Mouse (Mus musculus): ENCODE results near the gene Srsf7.

Srsf7 gene

DNA sequence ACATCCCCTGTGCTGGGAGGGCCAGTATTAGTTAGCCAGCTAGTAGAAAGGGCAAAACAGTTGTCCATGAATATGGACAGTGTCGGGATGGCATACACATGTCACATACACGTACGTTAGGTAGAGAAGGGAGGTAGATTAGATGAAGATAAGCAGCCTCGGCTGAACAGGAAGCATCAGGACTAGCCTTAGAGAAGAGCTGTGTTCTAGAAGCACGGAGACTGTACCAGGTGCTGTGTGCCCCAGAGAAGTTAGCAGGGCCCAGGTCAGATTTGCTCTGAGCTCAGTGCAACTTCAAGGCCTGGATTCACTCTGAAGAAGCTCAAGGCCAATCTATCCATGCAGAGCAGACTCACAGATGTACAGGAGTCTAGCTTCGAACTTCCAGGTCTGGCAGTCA is 49.6 kb downstream of the Srsf7 start:
- no peak for DNase-seq (ENCODE audit: extremely low spot score, low read depth, low spot score)

DNA sequence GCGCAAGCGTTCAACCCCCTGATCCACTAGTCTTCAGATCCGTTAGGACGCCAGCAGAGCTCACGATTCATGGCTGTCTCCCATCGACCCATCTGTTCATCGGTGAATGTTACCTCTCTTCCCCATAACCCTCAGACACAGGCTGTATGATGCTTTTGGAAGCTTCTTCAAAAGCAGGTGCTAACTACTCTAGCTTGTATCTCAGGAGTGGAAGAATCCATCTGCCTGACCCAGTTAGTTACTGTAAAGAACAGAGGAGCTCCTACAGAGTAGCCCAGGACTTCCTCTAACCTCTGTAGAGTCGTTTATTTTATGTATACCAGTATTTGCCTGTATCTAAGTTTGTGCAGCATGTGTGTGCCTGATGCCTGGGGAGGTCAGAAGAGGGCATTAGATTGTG is 50.2 kb downstream of the Srsf7 start:
- no peak for DNase-seq (ENCODE audit: extremely low spot score, low read depth, low spot score)

DNA sequence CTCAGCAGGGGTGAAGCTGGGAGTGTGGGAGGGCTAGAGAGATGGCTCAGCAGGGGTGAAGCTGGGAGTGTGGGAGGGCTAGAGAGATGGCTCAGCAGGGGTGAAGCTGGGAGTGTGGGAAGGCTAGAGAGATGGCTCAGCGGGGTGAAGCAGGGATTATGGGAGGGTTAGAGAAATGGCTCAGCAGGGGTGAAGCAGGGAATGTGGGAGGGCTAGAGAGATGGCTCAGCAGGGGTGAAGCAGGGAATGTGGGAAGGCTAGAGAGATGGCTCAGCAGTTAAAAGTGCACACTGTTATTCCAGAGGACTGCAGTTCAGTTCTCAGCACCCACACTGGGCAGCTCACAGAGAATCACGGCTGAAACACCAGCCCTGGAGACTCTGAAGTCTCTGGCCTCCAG is 53.5 kb downstream of the Srsf7 start:
- DNase-seq (ENCODE audit: extremely low spot score, low read depth, low spot score), result no peak

DNA sequence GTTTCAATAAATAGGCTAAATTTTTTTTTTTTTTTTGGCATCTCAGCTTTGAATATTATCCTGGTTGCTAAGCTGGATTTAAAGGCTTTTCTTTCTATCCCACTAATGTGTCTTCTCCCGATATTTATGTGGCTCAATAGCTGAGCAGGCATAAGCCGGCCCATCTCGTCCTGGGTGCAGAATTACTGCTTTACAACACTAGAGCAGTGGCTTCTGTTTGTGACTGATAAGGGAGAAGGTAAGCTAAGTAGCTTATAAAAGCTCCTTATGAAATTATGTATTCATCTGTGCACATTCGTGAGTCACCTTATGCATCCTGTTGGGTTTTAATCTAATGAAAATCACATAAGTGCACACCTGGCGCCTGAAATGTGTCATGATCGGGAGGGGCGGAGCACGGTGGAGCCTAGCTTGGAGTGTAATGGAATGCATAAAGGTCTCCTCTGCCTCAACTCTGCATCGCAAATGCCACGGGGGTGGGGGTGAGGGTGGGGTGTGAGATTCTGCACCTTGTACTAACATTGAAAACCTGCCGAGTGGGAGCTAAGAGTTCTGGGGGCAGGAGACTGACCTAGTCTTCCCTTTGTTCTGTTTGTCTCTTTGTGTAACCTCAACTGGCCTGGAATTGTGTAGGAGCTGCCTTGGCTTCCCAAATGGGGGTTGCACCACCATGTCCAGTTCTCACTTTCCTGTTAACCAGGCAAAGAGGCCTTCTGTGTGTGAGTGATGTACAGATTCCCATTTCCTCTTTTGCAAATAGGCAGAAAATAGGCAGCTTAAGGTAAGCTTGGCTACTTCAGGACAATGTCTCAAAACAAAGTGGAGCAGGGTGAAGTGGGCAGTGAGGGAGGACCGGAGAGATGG is 54.1 kb downstream of the Srsf7 start:
- no peak for DNase-seq (ENCODE audit: extremely low spot score, low read depth, low spot score)

DNA sequence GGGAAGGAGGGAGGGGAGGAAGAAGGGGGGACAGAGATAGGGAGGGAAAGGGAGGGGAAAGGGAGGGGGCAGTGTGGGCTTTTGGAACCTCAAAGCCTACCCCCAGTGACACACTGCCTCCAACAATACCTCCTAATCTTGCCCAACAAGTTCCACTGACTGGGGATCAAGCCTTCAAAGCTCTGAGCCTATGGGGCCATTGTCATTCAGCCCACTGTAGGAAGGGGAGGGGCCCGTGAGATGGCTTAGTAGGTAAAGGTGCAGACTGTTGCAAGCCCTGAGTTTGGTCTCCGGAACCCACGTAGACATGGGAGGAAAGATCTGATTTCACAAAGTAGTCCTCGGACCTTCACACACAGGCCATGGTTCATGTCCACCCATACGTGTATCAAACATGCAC is 55.8 kb downstream of the Srsf7 start:
- DNase-seq (ENCODE audit: extremely low spot score, low read depth, low spot score), result no peak
